Mouse (Mus musculus): Measurements from ENCODE around the gene Ethe1. TPM values are rescaled to one million over a fixed set of nuclear protein-coding genes. Genes with fewer than 3 reads are reported as not detected.

Ethe1 gene
- 10 to 100 TPM; 19.5 to 23.6 TPM for polyA plus RNA-seq (2017; shearing (Covaris generic))

DNA sequence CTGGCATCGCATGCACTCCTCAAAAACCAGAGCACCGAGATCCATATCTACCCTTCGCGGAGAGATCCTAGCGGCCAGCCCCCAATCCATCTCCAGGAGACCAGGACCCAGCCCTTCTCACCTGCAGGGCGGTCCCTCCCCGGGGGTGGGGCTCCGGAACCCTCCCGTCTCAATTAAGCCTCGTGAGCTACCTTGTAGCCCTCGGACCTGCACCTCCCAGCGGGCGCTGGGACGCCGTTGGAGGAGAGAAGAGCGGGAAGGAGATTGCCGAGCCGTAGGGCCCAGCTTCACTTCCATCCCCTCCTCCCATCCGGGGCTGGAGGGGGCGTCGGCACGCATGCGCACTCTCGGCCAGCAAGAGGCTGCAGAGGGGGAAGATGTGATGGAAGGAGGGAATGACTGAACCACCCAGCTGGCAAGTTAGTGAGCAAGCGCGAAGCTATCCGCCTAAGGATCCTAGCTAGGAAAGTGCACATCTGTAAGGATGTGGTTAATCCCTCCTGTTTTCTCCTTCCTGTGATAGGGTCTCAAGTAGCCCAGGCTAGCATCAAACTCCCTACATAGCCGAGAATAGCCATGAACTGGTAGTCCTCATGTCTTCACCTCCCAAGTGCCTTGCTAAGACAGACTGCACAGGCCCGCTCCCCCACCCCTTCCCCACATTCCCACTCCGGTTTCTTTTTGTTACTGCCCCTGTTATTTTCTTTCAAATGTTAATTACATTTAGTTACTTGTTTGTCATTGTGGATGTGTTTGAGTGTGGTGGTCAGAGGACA is at the start of gene Ethe1, which contains the start of gene Zfp575:
Gene Ethe1, plus strand, starts transcription at position 214 of the 776 bp plus-strand sequence.
Gene Zfp575, minus strand, starts transcription at position 312 of the 776 bp plus-strand sequence.

DNA sequence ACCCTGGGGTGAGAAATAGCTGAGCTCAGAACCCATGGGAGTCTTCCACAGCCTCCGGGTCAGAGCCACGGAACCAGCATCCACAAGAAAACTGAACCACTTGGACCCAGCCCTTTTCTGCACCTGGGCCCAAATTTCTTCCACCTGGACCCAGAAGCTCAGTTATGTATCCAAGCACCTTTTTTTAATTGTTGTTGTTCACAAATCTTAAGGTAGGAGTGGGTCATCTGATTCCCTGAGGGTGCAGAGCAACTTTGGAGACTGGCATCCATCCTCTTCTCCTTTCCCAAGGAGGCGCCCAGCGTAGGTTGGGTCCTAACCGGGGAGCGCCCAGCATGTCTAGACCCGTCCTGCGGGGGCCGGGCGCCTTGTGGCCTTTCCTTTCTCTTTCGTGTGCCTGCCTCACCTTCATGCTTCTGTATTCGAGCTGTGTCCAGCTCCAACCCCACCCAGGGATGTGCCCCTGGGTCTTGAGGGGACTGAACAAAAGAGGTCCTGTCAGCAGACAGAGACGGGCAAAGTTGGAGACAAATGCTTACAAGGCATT is 41.2 kb upstream of the Ethe1 start, which contains the start of the genes Pinlyp and Xrcc1:
Gene Pinlyp, minus strand, starts transcription at position 51 of the 547 bp plus-strand sequence.
Gene Xrcc1, plus strand, starts transcription at position 222 of the 547 bp plus-strand sequence.

DNA sequence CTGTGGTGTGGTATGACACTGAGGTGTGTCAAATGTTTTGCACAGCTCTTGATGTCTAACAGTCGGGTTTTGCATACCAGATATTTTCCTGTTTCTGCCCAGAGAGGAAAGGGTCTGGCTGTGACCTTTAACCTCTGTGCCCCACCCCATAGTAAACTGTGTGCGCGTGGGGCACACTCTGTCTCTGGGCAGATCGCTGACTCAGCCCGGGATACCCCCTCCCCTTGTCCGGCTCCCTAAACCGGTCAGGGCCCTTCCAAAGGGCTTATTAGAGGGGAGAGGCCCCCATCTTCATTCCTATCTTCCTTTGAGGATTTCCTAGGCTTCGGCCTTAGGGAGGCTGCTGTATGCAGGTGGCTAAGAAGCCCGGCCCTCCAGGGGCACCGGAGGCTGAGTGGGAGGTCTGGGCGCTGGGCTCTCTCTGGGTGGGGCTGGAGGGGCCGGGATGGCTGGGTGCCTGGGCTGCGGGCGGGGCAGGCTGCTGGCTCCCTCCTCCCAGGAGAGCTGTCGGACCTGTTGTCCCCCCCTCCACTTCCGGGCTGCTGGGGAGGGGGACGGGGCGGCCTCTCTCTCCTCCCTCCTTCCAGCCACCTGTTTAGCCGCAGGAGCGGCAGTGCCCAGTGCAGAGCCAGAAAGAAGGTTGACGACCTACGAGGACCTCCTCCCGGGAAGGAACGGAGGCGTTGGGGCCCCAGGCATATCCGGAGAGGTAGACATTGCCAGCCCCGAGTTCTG is 23.0 kb downstream of the Ethe1 start, which contains the start of gene Phldb3:
Gene Phldb3, plus strand, starts transcription at position 620 of the 735 bp plus-strand sequence.

DNA sequence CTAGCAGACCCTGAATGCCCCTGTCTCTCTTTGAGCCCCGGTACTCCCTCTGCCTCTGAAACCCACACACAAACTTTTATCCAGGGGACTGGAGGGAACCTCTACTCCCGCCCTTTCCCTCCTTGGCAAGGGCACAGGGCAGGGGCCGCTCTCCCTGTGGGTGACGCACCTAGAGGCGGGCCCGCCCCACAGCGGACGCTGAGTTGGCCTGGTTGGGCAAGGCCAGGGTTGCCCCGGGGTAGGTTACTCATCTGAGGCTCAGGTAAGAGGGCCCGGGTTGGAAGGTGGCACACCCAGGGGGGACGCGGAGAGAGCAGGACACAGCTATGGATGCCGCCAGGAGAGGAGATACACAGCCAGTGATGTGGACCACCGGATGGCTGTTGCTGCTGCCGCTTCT is 48.9 kb downstream of the Ethe1 start, which contains the start of gene Lypd3:
Gene Lypd3, plus strand, starts transcription at position 287 of the 400 bp plus-strand sequence.

Other genes starting within 250 kb of the Ethe1 start
- 1 to 10 TPM in 1 of 2 experiments, under 1 TPM in 1; 0.11 to 2.3 TPM for gene Lypd5, start 238.3 kb upstream of the Ethe1 start, polyA plus RNA-seq (2017; shearing (Covaris generic))
- 100 to 1,000 TPM; 350 to 423 TPM for gene Kcnn4, start 217.3 kb upstream of the Ethe1 start, polyA plus RNA-seq (2017; shearing (Covaris generic))
- 10 to 100 TPM; 51.5 to 80.1 TPM for gene Smg9, start 187.9 kb upstream of the Ethe1 start, polyA plus RNA-seq (2017; shearing (Covaris generic))
- under 1 TPM in 1 of 2 experiments, not detected in 1; 0.45 TPM for gene Irgc1, start 135.2 kb upstream of the Ethe1 start, polyA plus RNA-seq (2017; shearing (Covaris generic))
- 1 to 10 TPM in 1 of 2 experiments, under 1 TPM in 1; 0.65 to 3.3 TPM for gene Plaur, start 125.1 kb upstream of the Ethe1 start, polyA plus RNA-seq (2017; shearing (Covaris generic))
- under 1 TPM; 0.42 to 0.82 TPM for gene Cadm4, start 105.5 kb upstream of the Ethe1 start, polyA plus RNA-seq (2017; shearing (Covaris generic))
- 1 to 10 TPM; 1.0 to 1.5 TPM for gene Zfp428, start 80.5 kb upstream of the Ethe1 start, polyA plus RNA-seq (2017; shearing (Covaris generic))
- 1 to 10 TPM in 1 of 2 experiments, not detected in 1; 1.1 TPM for gene AC161166.1, start 75.1 kb upstream of the Ethe1 start, polyA plus RNA-seq (2017; shearing (Covaris generic))
- gene Irgq, start 56.9 kb upstream of the Ethe1 start, polyA plus RNA-seq (2017; shearing (Covaris generic)): 1 to 10 TPM; 3.9 to 6.5 TPM
- not detected for gene Pinlyp, start 41.4 kb upstream of the Ethe1 start, polyA plus RNA-seq (2017; shearing (Covaris generic))
- gene Xrcc1, start 41.3 kb upstream of the Ethe1 start, polyA plus RNA-seq (2017; shearing (Covaris generic)): 10 to 100 TPM; 60.5 to 60.6 TPM
- under 1 TPM; 0.27 to 0.58 TPM for gene Zfp575, start 98 bp downstream of the Ethe1 start, polyA plus RNA-seq (2017; shearing (Covaris generic))
- gene Phldb3, start 23.2 kb downstream of the Ethe1 start, polyA plus RNA-seq (2017; shearing (Covaris generic)): 1 to 10 TPM in 1 of 2 experiments, under 1 TPM in 1; 0.71 to 1.9 TPM
- 1 to 10 TPM in 1 of 2 experiments, under 1 TPM in 1; 0.19 to 1.1 TPM for gene Lypd3, start 49.0 kb downstream of the Ethe1 start, polyA plus RNA-seq (2017; shearing (Covaris generic))
- under 1 TPM in 1 of 2 experiments, not detected in 1; 0.36 TPM for gene Tex101, start 89.1 kb downstream of the Ethe1 start, polyA plus RNA-seq (2017; shearing (Covaris generic))
- gene BC049730, start 121.7 kb downstream of the Ethe1 start, polyA plus RNA-seq (2017; shearing (Covaris generic)): under 1 TPM; 0.13 to 0.31 TPM
- 1 to 10 TPM in 1 of 2 experiments, not detected in 1; 2.5 TPM for gene Gm4763, start 139.4 kb downstream of the Ethe1 start, polyA plus RNA-seq (2017; shearing (Covaris generic))
- gene Cd177, start 172.8 kb downstream of the Ethe1 start, polyA plus RNA-seq (2017; shearing (Covaris generic)): under 1 TPM; 0.33 to 0.34 TPM
- gene Ceacam10, start 189.7 kb downstream of the Ethe1 start, polyA plus RNA-seq (2017; shearing (Covaris generic)): 1 to 10 TPM in 1 of 2 experiments, under 1 TPM in 1; 0.82 to 1.6 TPM